Mouse (Mus musculus) limb, embryonic 11.5 days (tissue): ENCODE measurements at regions not wholly inside any gene's neighbourhood (a gene's known extent, or its start where the extent isn't known, plus 50 kb on each side); places are given as distances from the start of the nearest gene placed in this dataset.

Experiments used
- ATAC-seq: fragments of 200-750 bp; cut with Nextera tagmentation; 2 replicates; pipeline ENCODE4 v1.8.0; 2017; ENCODE audit warnings: low read depth; ENCODE audit not compliant: insufficient number of reproducible peaks, low FRiP score, low TSS enrichment
- DNase-seq: peaks from one replicate; pipeline ENCODE4 v3.0.0-alpha.2; 2015; ENCODE audit warnings: low spot score
- H3K27ac ChIP-seq: fragments of 300-500 bp; sonication (generic); replicated peaks from 2 replicates; pipeline ENCODE4 v1.5.1; 2014; ENCODE audit warnings: low read depth, mild to moderate bottlenecking, low read length
- H3K27me3 ChIP-seq: fragments of 300-500 bp; sonication (generic); 2 replicates; pipeline ENCODE4 v1.6.1; 2014; ENCODE audit warnings: mild to moderate bottlenecking, low read length, mixed read lengths; ENCODE audit not compliant: control insufficient read depth, insufficient read depth
- H3K36me3 ChIP-seq: fragments of 300-500 bp; sonication (generic); 2 replicates; pipeline ENCODE4 v1.6.1; 2014; ENCODE audit warnings: mild to moderate bottlenecking, low read length, moderate library complexity, mixed read lengths; ENCODE audit not compliant: control insufficient read depth, insufficient read depth
- H3K4me1 ChIP-seq: fragments of 300-500 bp; sonication (generic); 2 replicates; pipeline ENCODE4 v1.6.1; 2014; ENCODE audit warnings: low read length, mixed read lengths; ENCODE audit not compliant: control insufficient read depth, insufficient read depth
- H3K4me2 ChIP-seq: fragments of 300-500 bp; sonication (generic); 2 replicates; pipeline ENCODE4 v1.6.1; 2014; ENCODE audit warnings: low read depth, mild to moderate bottlenecking, moderate library complexity; ENCODE audit not compliant: severe bottlenecking
- H3K4me3 ChIP-seq: fragments of 300-500 bp; sonication (generic); 2 replicates; pipeline ENCODE4 v1.5.1; 2014; ENCODE audit warnings: low read depth, low read length
- H3K9ac ChIP-seq: fragments of 300-500 bp; sonication (generic); 2 replicates; pipeline ENCODE4 v1.6.1; 2014; ENCODE audit warnings: mild to moderate bottlenecking, low read length
- H3K9me3 ChIP-seq: fragments of 300-500 bp; sonication (generic); 2 replicates; pipeline ENCODE4 v1.6.1; 2016; ENCODE audit warnings: low read length; ENCODE audit not compliant: control insufficient read depth
- WGBS: fragments of 180-500 bp; shearing (Covaris S2); extraction: QIAGEN DNeasy Blood & Tissue Kit; methylation state at CpG from one replicate; pipeline ENCODE4 v1.1.7; 2014; 5-methylcytosine and 5-hydroxymethylcytosine counted together

- Histone ChIP-seq H3K27ac (no peak overlapping the region), H3K4me1 (no peaks in the 10 kb centered on the region), H3K9me3 (no peaks in the 10 kb centered on the region), H3K4me2 (no peak overlapping the region), H3K27me3 (no peaks in the 10 kb centered on the region), H3K36me3 (no peaks in the 10 kb centered on the region), H3K9ac (no peak overlapping the region), H3K4me3 (no peak overlapping the region)
- ATAC-seq = no peak
- no peak for DNase-seq
- WGBS = 87% methylated on average over 6 of the region's 6 CpGs
These were observed 252.7 kb downstream of the Gm10283 start for GRCm38 (mm10) chr8:60250341-60250740.

GRCm38 (mm10) chr8:60249704-60250103, 253.3 kb downstream of the Gm10283 start:
- no peak for ATAC-seq
- WGBS = 57% methylated on average over 2 of the region's 2 CpGs
- Histone ChIP-seq H3K9me3 (no peaks in the 10 kb centered on the region), H3K27ac (no peak overlapping the region), H3K4me1 (no peaks in the 10 kb centered on the region), H3K36me3 (no peaks in the 10 kb centered on the region), H3K9ac (no peak overlapping the region), H3K27me3 (no peaks in the 10 kb centered on the region), H3K4me2 (no peak overlapping the region), H3K4me3 (no peak overlapping the region)
- no peak for DNase-seq

GRCm38 (mm10) chr8:60247601-60248000, 255.4 kb downstream of the Gm10283 start:
- no peak overlapping the region for H3K9ac ChIP-seq
- H3K4me3 ChIP-seq = no peak overlapping the region
- H3K4me1 ChIP-seq = no peaks in the 10 kb centered on the region
- H3K36me3 ChIP-seq = no peaks in the 10 kb centered on the region
- DNase-seq (no peak), ATAC-seq (no peak)
- no peaks in the 10 kb centered on the region for H3K27me3 ChIP-seq
- no peak overlapping the region for H3K4me2 ChIP-seq
- no peaks in the 10 kb centered on the region for H3K9me3 ChIP-seq
- no peak overlapping the region for H3K27ac ChIP-seq

- no peak overlapping the region for H3K9ac ChIP-seq
- H3K4me3 ChIP-seq = no peak overlapping the region
- H3K27me3 ChIP-seq = no peaks in the 10 kb centered on the region
- H3K9me3 ChIP-seq = no peaks in the 10 kb centered on the region
- DNase-seq = no peak
- no peaks in the 10 kb centered on the region for H3K4me1 ChIP-seq
- ATAC-seq = no peak
- no peak overlapping the region for H3K4me2 ChIP-seq
- no peaks in the 10 kb centered on the region for H3K36me3 ChIP-seq
- no peak overlapping the region for H3K27ac ChIP-seq
These were observed 261.6 kb downstream of the Gm10283 start for GRCm38 (mm10) chr8:60241366-60241765.

- ATAC-seq (no peak), DNase-seq (no peak)
- H3K27me3 ChIP-seq = no peaks in the 10 kb centered on the region
- 91% methylated on average over 2 of the region's 2 CpGs for WGBS
- H3K9ac ChIP-seq = no peak overlapping the region
- H3K9me3 ChIP-seq = no peaks in the 10 kb centered on the region
- no peaks in the 10 kb centered on the region for H3K4me1 ChIP-seq
- no peaks in the 10 kb centered on the region for H3K36me3 ChIP-seq
- H3K27ac ChIP-seq = no peak overlapping the region
- no peak overlapping the region for H3K4me2 ChIP-seq
- no peak overlapping the region for H3K4me3 ChIP-seq
These were observed 282.1 kb downstream of the Gm10283 start for GRCm38 (mm10) chr8:60220946-60221345.

GRCm38 (mm10) chr8:60195641-60196040, 307.4 kb downstream of the Gm10283 start:
- Histone ChIP-seq H3K9ac (no peak overlapping the region), H3K27me3 (no peaks in the 10 kb centered on the region), H3K4me1 (no peaks in the 10 kb centered on the region), H3K4me2 (no peak overlapping the region), H3K36me3 (no peaks in the 10 kb centered on the region), H3K27ac (no peak overlapping the region), H3K4me3 (no peak overlapping the region), H3K9me3 (no peaks in the 10 kb centered on the region)
- DNase-seq (no peak), ATAC-seq (no peak)

- Histone ChIP-seq H3K9me3 (no peaks in the 10 kb centered on the region), H3K4me3 (no peak overlapping the region), H3K27me3 (no peaks in the 10 kb centered on the region), H3K27ac (no peak overlapping the region), H3K4me2 (no peak overlapping the region), H3K9ac (no peak overlapping the region), H3K4me1 (no peaks in the 10 kb centered on the region), H3K36me3 (no peaks in the 10 kb centered on the region)
- ATAC-seq = no peak
- DNase-seq = no peak
- WGBS = 52% methylated on average over 5 of the region's 5 CpGs
These were observed 335.2 kb downstream of the Gm10283 start for GRCm38 (mm10) chr8:60167716-60168272.
